Mouse (Mus musculus) mature B cell (primary cell): Measurements from ENCODE around the gene Rcor2.

Experiments
- in situ Hi-C: fragments of 300-500 bp; cut with MboI; formaldehyde crosslinking; loops from 2 replicates; pipeline ENCODE4 v1.14.3; 2019

Gene Rcor2

GRCm38 (mm10) chr19:7316822-7317221 lies 49.7 kb downstream of the Rcor2 start:
- in situ Hi-C loops: no loop called here

GRCm38 (mm10) chr19:7317716-7318115 lies 50.6 kb downstream of the Rcor2 start:
- in situ Hi-C loops: no loop called here

- in situ Hi-C loops: no loop called here
These were observed 53.1 kb downstream of the Rcor2 start for GRCm38 (mm10) chr19:7320181-7320580.

- in situ Hi-C loops: no loop called here
These were observed 54.3 kb downstream of the Rcor2 start for GRCm38 (mm10) chr19:7321391-7321790.
